Mouse (Mus musculus): ENCODE measurements around the gene Sipa1l3. TPM values are rescaled to one million over a fixed set of nuclear protein-coding genes. Genes with fewer than 3 reads are reported as not detected.
A peak's percentile ranks its signal among the peaks of the same experiment; 100 is the strongest.

Sipa1l3 gene
- polyA plus RNA-seq, 1 experiment = 71.5 TPM

GRCm38 (mm10) chr7:29338984-29339679 is 179.3 kb downstream of the Sipa1l3 start:
- H3K27me3 ChIP-seq (ENCODE audit: control insufficient read depth, insufficient read depth, low read length) = no peaks in the 10 kb centered on the region
- peak overlapping the region; percentile 59 for H3K27ac ChIP-seq (ENCODE audit: control insufficient read depth, insufficient read depth, low read depth, low read length)
- no peak overlapping the region for H3K4me3 ChIP-seq (ENCODE audit: control insufficient read depth, low read depth, low read length)
- no peaks in the 10 kb centered on the region for H3K4me1 ChIP-seq (ENCODE audit: control insufficient read depth, insufficient read depth, low read length)
- no peaks in the 10 kb centered on the region for H3K36me3 ChIP-seq (ENCODE audit: control insufficient read depth, insufficient read depth, low read length)
- TF ChIP-seq CTCF (IDR thresholded peaks at IDR 0.05; ENCODE audit: control insufficient read depth, insufficient read depth, insufficient replicate concordance, low read depth, low read length) (no peak), POLR2A (IDR thresholded peaks at IDR 0.05; ENCODE audit: control insufficient read depth, low read depth, low read length) (no peak)

DNA sequence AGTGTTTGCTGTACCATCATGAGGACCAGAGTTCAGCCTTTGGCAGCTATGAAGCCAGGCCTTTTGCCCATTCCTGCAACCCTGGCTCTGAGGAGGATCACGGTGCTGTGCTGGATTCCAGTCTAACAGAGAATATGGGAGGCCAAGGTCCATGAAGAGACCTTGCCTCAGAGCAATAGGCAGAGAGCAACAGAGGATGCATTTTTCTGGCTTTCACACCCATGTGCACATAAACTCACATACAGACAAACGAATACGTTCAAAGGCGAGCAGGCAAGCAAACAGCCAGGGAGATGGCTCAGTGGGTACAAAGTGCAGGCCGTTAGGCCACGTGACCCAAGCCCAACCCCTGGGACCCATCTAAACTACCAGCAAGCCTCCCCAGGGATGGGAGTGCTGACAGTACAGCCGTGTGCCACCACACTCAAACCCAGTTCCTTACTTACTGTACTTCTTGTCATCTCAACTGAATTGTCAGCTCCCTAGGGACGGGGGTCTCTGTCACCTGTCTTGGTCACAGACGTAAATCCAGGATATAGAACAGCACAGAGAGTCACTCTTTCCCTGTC is 180.0 kb downstream of the Sipa1l3 start:
- Histone ChIP-seq H3K36me3 (ENCODE audit: control insufficient read depth, insufficient read depth, low read length) (no peaks in the 10 kb centered on the region), H3K4me1 (ENCODE audit: control insufficient read depth, insufficient read depth, low read length) (no peaks in the 10 kb centered on the region), H3K4me3 (ENCODE audit: control insufficient read depth, low read depth, low read length) (no peak overlapping the region), H3K27ac (ENCODE audit: control insufficient read depth, insufficient read depth, low read depth, low read length) (peak overlapping the region; percentile 59), H3K27me3 (ENCODE audit: control insufficient read depth, insufficient read depth, low read length) (no peaks in the 10 kb centered on the region)
- TF ChIP-seq CTCF (IDR thresholded peaks at IDR 0.05; ENCODE audit: control insufficient read depth, insufficient read depth, insufficient replicate concordance, low read depth, low read length) (no peak), POLR2A (IDR thresholded peaks at IDR 0.05; ENCODE audit: control insufficient read depth, low read depth, low read length) (no peak)

GRCm38 (mm10) chr7:29337766-29338165 is 180.7 kb downstream of the Sipa1l3 start:
- Histone ChIP-seq H3K4me3 (ENCODE audit: control insufficient read depth, low read depth, low read length) (no peak overlapping the region), H3K4me1 (ENCODE audit: control insufficient read depth, insufficient read depth, low read length) (no peaks in the 10 kb centered on the region), H3K27me3 (ENCODE audit: control insufficient read depth, insufficient read depth, low read length) (no peaks in the 10 kb centered on the region), H3K36me3 (ENCODE audit: control insufficient read depth, insufficient read depth, low read length) (no peaks in the 10 kb centered on the region), H3K27ac (ENCODE audit: control insufficient read depth, insufficient read depth, low read depth, low read length) (no peak overlapping the region)
- TF ChIP-seq CTCF (IDR thresholded peaks at IDR 0.05; ENCODE audit: control insufficient read depth, insufficient read depth, insufficient replicate concordance, low read depth, low read length) = no peak
- no peak for TF ChIP-seq POLR2A (IDR thresholded peaks at IDR 0.05; ENCODE audit: control insufficient read depth, low read depth, low read length)

DNA sequence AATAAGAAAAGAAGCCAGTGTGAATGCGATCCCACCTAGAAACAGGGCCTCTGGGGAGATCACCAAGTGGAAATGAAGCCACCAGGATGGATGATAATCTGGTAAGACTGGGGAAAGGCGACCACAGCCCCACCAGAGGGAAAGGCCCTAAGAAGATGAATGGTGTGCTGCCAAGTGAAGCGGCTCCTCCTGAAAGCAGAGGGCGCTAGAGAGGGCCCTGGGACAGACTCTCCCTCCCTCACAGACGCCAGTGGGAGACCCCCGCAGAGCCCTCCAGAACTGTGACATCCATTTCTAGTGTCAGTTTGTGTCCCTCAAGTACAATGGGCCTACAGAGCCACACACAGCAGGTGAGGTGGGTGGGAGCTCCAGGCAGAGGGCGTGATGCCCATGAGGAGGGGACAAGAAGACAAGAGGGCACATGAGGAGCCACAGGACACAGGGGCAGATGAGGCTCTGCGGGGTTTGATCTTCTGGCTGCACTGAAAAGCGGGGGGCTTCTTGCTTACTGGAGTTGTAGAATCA is 181.6 kb downstream of the Sipa1l3 start:
- TF ChIP-seq CTCF (IDR thresholded peaks at IDR 0.05; ENCODE audit: control insufficient read depth, insufficient read depth, insufficient replicate concordance, low read depth, low read length) = no peak
- TF ChIP-seq POLR2A (IDR thresholded peaks at IDR 0.05; ENCODE audit: control insufficient read depth, low read depth, low read length) = no peak
- no peaks in the 10 kb centered on the region for H3K4me1 ChIP-seq (ENCODE audit: control insufficient read depth, insufficient read depth, low read length)
- H3K4me3 ChIP-seq (ENCODE audit: control insufficient read depth, low read depth, low read length) = no peak overlapping the region
- H3K36me3 ChIP-seq (ENCODE audit: control insufficient read depth, insufficient read depth, low read length) = no peaks in the 10 kb centered on the region
- no peaks in the 10 kb centered on the region for H3K27me3 ChIP-seq (ENCODE audit: control insufficient read depth, insufficient read depth, low read length)
- H3K27ac ChIP-seq (ENCODE audit: control insufficient read depth, insufficient read depth, low read depth, low read length) = no peak overlapping the region

GRCm38 (mm10) chr7:29335841-29336671 is 182.4 kb downstream of the Sipa1l3 start:
- H3K4me3 ChIP-seq (ENCODE audit: control insufficient read depth, low read depth, low read length) = no peak overlapping the region
- H3K36me3 ChIP-seq (ENCODE audit: control insufficient read depth, insufficient read depth, low read length) = no peaks in the 10 kb centered on the region
- TF ChIP-seq CTCF (IDR thresholded peaks at IDR 0.05; ENCODE audit: control insufficient read depth, insufficient read depth, insufficient replicate concordance, low read depth, low read length) (no peak), POLR2A (IDR thresholded peaks at IDR 0.05; ENCODE audit: control insufficient read depth, low read depth, low read length) (no peak)
- H3K27me3 ChIP-seq (ENCODE audit: control insufficient read depth, insufficient read depth, low read length) = no peaks in the 10 kb centered on the region
- H3K27ac ChIP-seq (ENCODE audit: control insufficient read depth, insufficient read depth, low read depth, low read length) = no peak overlapping the region
- no peaks in the 10 kb centered on the region for H3K4me1 ChIP-seq (ENCODE audit: control insufficient read depth, insufficient read depth, low read length)

DNA sequence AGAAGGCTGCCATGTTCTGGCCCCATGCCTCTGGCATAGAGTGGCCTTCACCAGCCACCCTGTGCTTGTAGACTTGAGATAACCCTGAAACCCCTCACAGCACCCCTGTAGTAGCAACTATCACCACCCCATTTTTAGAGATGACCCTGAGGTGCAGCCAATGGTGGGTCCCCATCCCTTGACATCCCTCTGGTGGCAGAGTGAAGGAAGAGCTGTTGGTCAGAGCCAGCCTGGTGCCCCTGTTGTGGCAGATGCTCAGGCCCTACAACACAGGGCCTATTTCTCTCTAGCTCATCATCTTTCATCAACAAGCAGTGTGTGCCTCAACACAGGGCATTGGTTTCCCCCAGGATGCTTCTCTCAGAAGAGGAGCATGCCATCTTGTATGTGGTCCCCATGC is 183.2 kb downstream of the Sipa1l3 start:
- TF ChIP-seq POLR2A (IDR thresholded peaks at IDR 0.05; ENCODE audit: control insufficient read depth, low read depth, low read length) = no peak
- TF ChIP-seq CTCF (IDR thresholded peaks at IDR 0.05; ENCODE audit: control insufficient read depth, insufficient read depth, insufficient replicate concordance, low read depth, low read length) = no peak
- H3K36me3 ChIP-seq (ENCODE audit: control insufficient read depth, insufficient read depth, low read length) = no peaks in the 10 kb centered on the region
- no peak overlapping the region for H3K4me3 ChIP-seq (ENCODE audit: control insufficient read depth, low read depth, low read length)
- no peak overlapping the region for H3K27ac ChIP-seq (ENCODE audit: control insufficient read depth, insufficient read depth, low read depth, low read length)
- H3K4me1 ChIP-seq (ENCODE audit: control insufficient read depth, insufficient read depth, low read length) = no peaks in the 10 kb centered on the region
- no peaks in the 10 kb centered on the region for H3K27me3 ChIP-seq (ENCODE audit: control insufficient read depth, insufficient read depth, low read length)

DNA sequence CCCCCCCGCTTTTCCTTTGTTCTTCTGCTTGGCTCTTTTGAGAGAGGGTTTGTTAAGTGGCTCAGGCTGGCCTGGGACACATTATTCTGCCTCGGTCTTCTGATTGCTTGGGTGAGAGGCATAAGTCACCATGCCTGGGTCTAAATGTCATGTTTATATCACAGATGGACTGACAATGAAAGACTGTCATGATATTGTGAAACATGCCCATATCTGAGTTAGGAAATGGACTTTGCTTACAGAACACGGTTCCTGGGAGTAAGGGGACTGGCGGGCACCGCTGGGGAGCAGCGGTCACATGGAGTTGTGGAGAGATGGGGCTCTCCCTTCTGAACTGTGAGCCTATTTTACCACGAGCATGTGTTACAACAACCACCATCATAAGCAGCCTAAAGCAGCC is 184.3 kb downstream of the Sipa1l3 start:
- no peaks in the 10 kb centered on the region for H3K36me3 ChIP-seq (ENCODE audit: control insufficient read depth, insufficient read depth, low read length)
- H3K4me3 ChIP-seq (ENCODE audit: control insufficient read depth, low read depth, low read length) = no peak overlapping the region
- H3K27ac ChIP-seq (ENCODE audit: control insufficient read depth, insufficient read depth, low read depth, low read length) = no peak overlapping the region
- TF ChIP-seq POLR2A (IDR thresholded peaks at IDR 0.05; ENCODE audit: control insufficient read depth, low read depth, low read length) (no peak), CTCF (IDR thresholded peaks at IDR 0.05; ENCODE audit: control insufficient read depth, insufficient read depth, insufficient replicate concordance, low read depth, low read length) (no peak)
- H3K4me1 ChIP-seq (ENCODE audit: control insufficient read depth, insufficient read depth, low read length) = no peaks in the 10 kb centered on the region
- H3K27me3 ChIP-seq (ENCODE audit: control insufficient read depth, insufficient read depth, low read length) = no peaks in the 10 kb centered on the region

Measured in testis, adult 2 months (tissue).